ENCODE assay signal across 8 mouse cellular contexts in genomic region chr17:25427441-25427840, GRCm38 (mm10). TPM values are rescaled to one million over a fixed set of nuclear protein-coding genes. Genes with fewer than 3 reads are reported as not detected.
DNase-seq lines count a peak whose midpoint lies in the region; ATAC-seq and TF ChIP-seq lines count a peak whose summit lies in the region.

No protein-coding gene starts in this region.

- peak; percentile 62 to 63 for DNase-seq in layer of hippocampus, postnatal 10 days (ENCODE audit: low spot score in 2 of 2)
- no peak for DNase-seq in layer of hippocampus, adult 11-12 months (ENCODE audit: low spot score)
- peak; percentile 86 for DNase-seq in adrenal gland, postnatal 14 days
- peak; percentile 56 for DNase-seq in liver, postnatal 0 days
- no peak for DNase-seq in frontal cortex, postnatal 36 days (ENCODE audit: low spot score in 2 of 2)
- DNase-seq in layer of hippocampus, adult 9-11 months, result no peak
- DNase-seq in gastrocnemius, adult 18-20 months (ENCODE audit: low spot score), result no peak

- no peak for TF ChIP-seq CTCF in liver, postnatal 0 days (IDR thresholded peaks at IDR 0.05; ENCODE audit: low read depth)

- H3K4me2 ChIP-seq in embryonic facial prominence, embryonic 13.5 days, result peak overlapping the region; percentile 18; the same call in 1 of the 2 replicates
- no peak overlapping the region for H3K4me2 ChIP-seq in liver, postnatal 0 days (ENCODE audit: low read depth, low read length)

- H3K9ac ChIP-seq in embryonic facial prominence, embryonic 13.5 days, result no peak overlapping the region
- no peak overlapping the region for H3K9ac ChIP-seq in liver, postnatal 0 days (replicated peaks)

- ATAC-seq in embryonic facial prominence, embryonic 13.5 days (ENCODE audit: insufficient number of reproducible peaks, insufficient read depth, low FRiP score, low TSS enrichment, low read depth), result peak; percentile 67; the same call in 1 of the 2 replicates
- ATAC-seq in liver, postnatal 0 days, result peak; percentile 21; the same call in 1 of the 2 replicates

- no peaks in the 10 kb centered on the region for H3K9me3 ChIP-seq in embryonic facial prominence, embryonic 13.5 days
- H3K9me3 ChIP-seq in liver, postnatal 0 days (ENCODE audit: low read length), result no peaks in the 10 kb centered on the region

- no peak overlapping the region for H3K4me3 ChIP-seq in embryonic facial prominence, embryonic 13.5 days
- H3K4me3 ChIP-seq in liver, postnatal 0 days (ENCODE audit: low read depth, low read length), result no peak overlapping the region

- H3K27ac ChIP-seq in embryonic facial prominence, embryonic 13.5 days, result peak overlapping the region; percentile 34; the same call in 1 of the 2 replicates
- H3K27ac ChIP-seq in liver, postnatal 0 days (ENCODE audit: low read depth), result no peak overlapping the region

- no peak for TF ChIP-seq EP300 in liver, postnatal 0 days (IDR thresholded peaks at IDR 0.05; ENCODE audit: low read depth)

- peaks cover 12% of the 10 kb centered on the region for H3K27me3 ChIP-seq in embryonic facial prominence, embryonic 13.5 days
- H3K27me3 ChIP-seq in liver, postnatal 0 days (ENCODE audit: insufficient read depth, low read length), result peaks cover 16% of the 10 kb centered on the region

- 35% methylated on average over 10 of the region's 10 CpGs for WGBS in embryonic facial prominence, embryonic 13.5 days
- WGBS in liver, postnatal 0 days (ENCODE audit: insufficient replicate concordance), result 47% methylated on average over 10 of the region's 10 CpGs

- peaks cover 33% of the 10 kb centered on the region for H3K36me3 ChIP-seq in embryonic facial prominence, embryonic 13.5 days
- no peaks in the 10 kb centered on the region for H3K36me3 ChIP-seq in liver, postnatal 0 days (replicated peaks; ENCODE audit: insufficient read depth, low read length)

- H3K4me1 ChIP-seq in embryonic facial prominence, embryonic 13.5 days, result peaks cover 58% of the 10 kb centered on the region
- H3K4me1 ChIP-seq in liver, postnatal 0 days (ENCODE audit: insufficient read depth), result no peaks in the 10 kb centered on the region; the same call in 1 of the 2 replicates

RNA-seq across cellular contexts. Expression of gene Cacna1h, which starts 6.1 kb away (rescaled TPM):
- 100 to 1,000 TPM in 1 of 2 experiments, 10 to 100 TPM in 1; 91.4 to 104 TPM for total RNA-seq in layer of hippocampus, postnatal 10 days (2021)
- total RNA-seq in adrenal gland, postnatal 14 days (2021), result 38.4 and 45.4 TPM in 2 replicates
- polyA plus RNA-seq in embryonic facial prominence, embryonic 13.5 days (2015; fragmentation: Nextera tagmentation; extraction: Ambion mirVana), result 6.2 and 8.6 TPM in 2 replicates
- polyA plus RNA-seq in liver, postnatal 0 days (2015; fragmentation: Nextera tagmentation; extraction: Ambion mirVana), result 0.15 and 0.17 TPM in 2 replicates
- total RNA-seq in gastrocnemius, adult 18-20 months (2021), result 1 to 10 TPM in 1 of 2 experiments, under 1 TPM in 1; 0.81 to 1.1 TPM

RNA-seq across cellular contexts. Expression of gene Tekt4, which starts 27.0 kb away (rescaled TPM):
- 1 to 10 TPM; 1.3 to 3.1 TPM for total RNA-seq in layer of hippocampus, postnatal 10 days (2021)
- total RNA-seq in adrenal gland, postnatal 14 days (2021), result not detected in 2 replicates
- not detected in 2 replicates for polyA plus RNA-seq in embryonic facial prominence, embryonic 13.5 days (2015; fragmentation: Nextera tagmentation; extraction: Ambion mirVana)
- polyA plus RNA-seq in liver, postnatal 0 days (2015; fragmentation: Nextera tagmentation; extraction: Ambion mirVana), result 0.07 and 0.15 TPM in 2 replicates
- not detected for total RNA-seq in gastrocnemius, adult 18-20 months (2021)

RNA-seq across cellular contexts. Expression of gene Tpsg1, which starts 58.4 kb away (rescaled TPM):
- total RNA-seq in layer of hippocampus, postnatal 10 days (2021), result not detected
- not detected in 2 replicates for total RNA-seq in adrenal gland, postnatal 14 days (2021)
- polyA plus RNA-seq in embryonic facial prominence, embryonic 13.5 days (2015; fragmentation: Nextera tagmentation; extraction: Ambion mirVana), result 1.0 and 2.2 TPM in 2 replicates
- 0.21 TPM in 1 of 2 replicates, not detected in the other for polyA plus RNA-seq in liver, postnatal 0 days (2015; fragmentation: Nextera tagmentation; extraction: Ambion mirVana)
- under 1 TPM; 0.30 to 0.31 TPM for total RNA-seq in gastrocnemius, adult 18-20 months (2021)

Comparison
In these comparisons a context has a peak if more than half of its experiments do, and no peak if none do; other contexts are left out.
1. DNase-seq: peak in layer of hippocampus, postnatal 10 days (2 of 2), adrenal gland, postnatal 14 days (single experiment) and liver, postnatal 0 days (single experiment); none in layer of hippocampus, adult 11-12 months (single experiment), frontal cortex, postnatal 36 days (0 of 2), layer of hippocampus, adult 9-11 months (single experiment) and gastrocnemius, adult 18-20 months (single experiment).
2. RNA of gene Cacna1h, which starts 6.1 kb away (total RNA-seq): 91.4 to 104 TPM in layer of hippocampus, postnatal 10 days and 38.4 to 45.4 TPM in adrenal gland, postnatal 14 days; 0.81 to 1.1 TPM in gastrocnemius, adult 18-20 months; every median in the first group is over 10 times any median in the second.